Mouse (Mus musculus) splenic B cell, adult 2 months (primary cell): ENCODE results near the gene 1700001C02Rik.

Experiments
- DNase-seq: peaks from one replicate; pipeline ENCODE4 v3.0.0-alpha.2; 2011; ENCODE audit warnings: low read depth, low spot score
- H3K27me3 ChIP-seq: 2 replicates; pipeline ENCODE4 v1.6.1; 2012; ENCODE audit warnings: mild to moderate bottlenecking, low read length, moderate library complexity, mixed read lengths; ENCODE audit not compliant: control insufficient read depth, poor library complexity, insufficient read depth, severe bottlenecking
- H3K36me3 ChIP-seq: 2 replicates; pipeline ENCODE4 v1.6.1; 2012; ENCODE audit warnings: mild to moderate bottlenecking, low read length, moderate library complexity, mixed read lengths; ENCODE audit not compliant: control insufficient read depth, poor library complexity, insufficient read depth, severe bottlenecking

The 1700001C02Rik gene

GRCm38 (mm10) chr5:30476534-30476933 lies 10.7 kb downstream of the 1700001C02Rik start:
- Histone ChIP-seq H3K27me3 (no peaks in the 10 kb centered on the region), H3K36me3 (no peaks in the 10 kb centered on the region)
- DNase-seq = peak; percentile 44

GRCm38 (mm10) chr5:30482319-30482718 lies 16.5 kb downstream of the 1700001C02Rik start:
- DNase-seq = peak; percentile 55
- Histone ChIP-seq H3K27me3 (no peaks in the 10 kb centered on the region), H3K36me3 (no peaks in the 10 kb centered on the region)

GRCm38 (mm10) chr5:30483533-30483932 lies 17.7 kb downstream of the 1700001C02Rik start:
- DNase-seq = no peak
- no peaks in the 10 kb centered on the region for H3K36me3 ChIP-seq
- no peaks in the 10 kb centered on the region for H3K27me3 ChIP-seq

GRCm38 (mm10) chr5:30484591-30484990 lies 18.7 kb downstream of the 1700001C02Rik start:
- no peaks in the 10 kb centered on the region for H3K27me3 ChIP-seq
- DNase-seq = no peak
- no peaks in the 10 kb centered on the region for H3K36me3 ChIP-seq

- no peaks in the 10 kb centered on the region for H3K27me3 ChIP-seq
These were observed 19.3 kb downstream of the 1700001C02Rik start for GRCm38 (mm10) chr5:30485136-30485535.

GRCm38 (mm10) chr5:30490215-30490614 lies 24.4 kb downstream of the 1700001C02Rik start:
- DNase-seq = no peak
- no peaks in the 10 kb centered on the region for H3K36me3 ChIP-seq
- H3K27me3 ChIP-seq = no peaks in the 10 kb centered on the region

More at GRCm38 (mm10) chr5:30485136-30485535, 19.3 kb downstream of the 1700001C02Rik start:
- no peaks in the 10 kb centered on the region for H3K36me3 ChIP-seq
- DNase-seq = no peak

- DNase-seq = no peak
- Histone ChIP-seq H3K27me3 (no peaks in the 10 kb centered on the region), H3K36me3 (no peaks in the 10 kb centered on the region)
These were observed 25.0 kb downstream of the 1700001C02Rik start for GRCm38 (mm10) chr5:30490845-30491244.

- H3K27me3 ChIP-seq = no peaks in the 10 kb centered on the region; the same call in 1 of the 2 replicates
- no peaks in the 10 kb centered on the region for H3K36me3 ChIP-seq
- DNase-seq = no peak
These were observed 27.9 kb downstream of the 1700001C02Rik start for GRCm38 (mm10) chr5:30493723-30494122.

GRCm38 (mm10) chr5:30494606-30495005 lies 28.8 kb downstream of the 1700001C02Rik start:
- Histone ChIP-seq H3K36me3 (no peaks in the 10 kb centered on the region), H3K27me3 (no peaks in the 10 kb centered on the region; the same call in 1 of the 2 replicates)
- DNase-seq = no peak

GRCm38 (mm10) chr5:30495288-30495687 lies 29.4 kb downstream of the 1700001C02Rik start:
- Histone ChIP-seq H3K27me3 (no peaks in the 10 kb centered on the region; the same call in 1 of the 2 replicates), H3K36me3 (no peaks in the 10 kb centered on the region)
- no peak for DNase-seq

GRCm38 (mm10) chr5:30496821-30497220 lies 31.0 kb downstream of the 1700001C02Rik start:
- no peaks in the 10 kb centered on the region for H3K36me3 ChIP-seq
- DNase-seq = no peak
- H3K27me3 ChIP-seq = no peaks in the 10 kb centered on the region; the same call in 1 of the 2 replicates

- no peaks in the 10 kb centered on the region for H3K36me3 ChIP-seq
- DNase-seq = no peak
- H3K27me3 ChIP-seq = no peaks in the 10 kb centered on the region; the same call in 1 of the 2 replicates
These were observed 31.5 kb downstream of the 1700001C02Rik start for GRCm38 (mm10) chr5:30497299-30497698.

- DNase-seq = no peak
These were observed 47.3 kb downstream of the 1700001C02Rik start for GRCm38 (mm10) chr5:30513111-30513510.

GRCm38 (mm10) chr5:30516376-30516775 lies 50.5 kb downstream of the 1700001C02Rik start:
- DNase-seq = peak; percentile 82
- Histone ChIP-seq H3K27me3 (no peaks in the 10 kb centered on the region; the same call in 1 of the 2 replicates), H3K36me3 (no peaks in the 10 kb centered on the region)

More at GRCm38 (mm10) chr5:30513111-30513510, 47.3 kb downstream of the 1700001C02Rik start:
- Histone ChIP-seq H3K27me3 (no peaks in the 10 kb centered on the region; the same call in 1 of the 2 replicates), H3K36me3 (no peaks in the 10 kb centered on the region)

GRCm38 (mm10) chr5:30518108-30518507 lies 52.3 kb downstream of the 1700001C02Rik start:
- DNase-seq = no peak
- Histone ChIP-seq H3K36me3 (no peaks in the 10 kb centered on the region), H3K27me3 (no peaks in the 10 kb centered on the region; the same call in 1 of the 2 replicates)

- no peak for DNase-seq
- no peaks in the 10 kb centered on the region; the same call in 1 of the 2 replicates for H3K27me3 ChIP-seq
- H3K36me3 ChIP-seq = no peaks in the 10 kb centered on the region
These were observed 52.7 kb downstream of the 1700001C02Rik start for GRCm38 (mm10) chr5:30518547-30518946.
